Mouse (Mus musculus) neural tube, embryonic 12.5 days (tissue): ENCODE data around the gene Gm2a. TPM values are rescaled to one million over a fixed set of nuclear protein-coding genes. Genes with fewer than 3 reads are reported as not detected.

Experiments used
- ATAC-seq: fragments of 200-750 bp; cut with Nextera tagmentation; 2 replicates; pipeline ENCODE4 v1.8.0; 2017; ENCODE audit warnings: low read depth, mild to moderate bottlenecking, moderate TSS enrichment, moderate library complexity; ENCODE audit not compliant: low FRiP score
- H3K27ac ChIP-seq: fragments of 300-500 bp; sonication (generic); 2 replicates; pipeline ENCODE4 v1.5.1; 2016
- H3K27me3 ChIP-seq: fragments of 300-500 bp; sonication (generic); replicated peaks from 2 replicates; pipeline ENCODE4 v1.6.1; 2016; ENCODE audit warnings: mild to moderate bottlenecking
- H3K36me3 ChIP-seq: fragments of 300-500 bp; sonication (generic); 2 replicates; pipeline ENCODE4 v1.6.1; 2016; ENCODE audit warnings: mild to moderate bottlenecking
- H3K4me1 ChIP-seq: fragments of 300-500 bp; sonication (generic); 2 replicates; pipeline ENCODE4 v1.6.1; 2016
- H3K4me2 ChIP-seq: fragments of 300-500 bp; sonication (generic); replicated peaks from 2 replicates; pipeline ENCODE4 v1.6.1; 2016; ENCODE audit warnings: mild to moderate bottlenecking
- H3K4me3 ChIP-seq: fragments of 300-500 bp; sonication (generic); 2 replicates; pipeline ENCODE4 v1.5.1; 2016
- H3K9ac ChIP-seq: fragments of 300-500 bp; sonication (generic); 2 replicates; pipeline ENCODE4 v1.6.1; 2016; ENCODE audit warnings: mild to moderate bottlenecking
- H3K9me3 ChIP-seq: fragments of 300-500 bp; sonication (generic); 2 replicates; pipeline ENCODE4 v1.6.1; 2016; ENCODE audit warnings: mild to moderate bottlenecking
- WGBS: fragments of 180-500 bp; shearing (Covaris S2); methylation state at CpG from one replicate; pipeline ENCODE4 v1.1.7; 2016; 5-methylcytosine and 5-hydroxymethylcytosine counted together
- polyA plus RNA-seq: library from polyadenylated mRNA; unstranded; fragments of >200 nt; fragmentation: Nextera tagmentation; extraction: Ambion mirVana; gene quantifications from 2 replicates; pipeline ENCODE4 v1.2.1, GENCODE M21; 2016

The Gm2a gene
- polyA plus RNA-seq, 1 experiment from 2014 or later: 15.2 TPM

- Histone ChIP-seq H3K9ac (no peak overlapping the region), H3K4me1 (no peaks in the 10 kb centered on the region), H3K9me3 (peaks cover 10% of the 10 kb centered on the region; the same call in 1 of the 2 replicates), H3K4me3 (no peak overlapping the region), H3K36me3 (no peaks in the 10 kb centered on the region), H3K27me3 (no peaks in the 10 kb centered on the region), H3K27ac (no peak overlapping the region), H3K4me2 (no peak overlapping the region)
- no peak for ATAC-seq
- WGBS: 88% methylated on average over 2 of the region's 2 CpGs
Measured at GRCm38 (mm10) chr11:55117031-55117430, 19.1 kb downstream of the Gm2a start.

- no peak for ATAC-seq
- no peak overlapping the region for H3K4me3 ChIP-seq
- H3K27me3 ChIP-seq: no peaks in the 10 kb centered on the region
- no peaks in the 10 kb centered on the region for H3K36me3 ChIP-seq
- no peak overlapping the region for H3K9ac ChIP-seq
- no peak overlapping the region for H3K27ac ChIP-seq
- H3K9me3 ChIP-seq: peaks cover 10% of the 10 kb centered on the region; the same call in 1 of the 2 replicates
- H3K4me2 ChIP-seq: no peak overlapping the region
- no peaks in the 10 kb centered on the region for H3K4me1 ChIP-seq
Measured at GRCm38 (mm10) chr11:55120279-55120678, 22.4 kb downstream of the Gm2a start.

GRCm38 (mm10) chr11:55120821-55121271 is 22.9 kb downstream of the Gm2a start:
- no peak overlapping the region for H3K9ac ChIP-seq
- no peak overlapping the region for H3K4me2 ChIP-seq
- peaks cover 10% of the 10 kb centered on the region; the same call in 1 of the 2 replicates for H3K9me3 ChIP-seq
- no peak overlapping the region for H3K27ac ChIP-seq
- 86% methylated on average over 8 of the region's 8 CpGs for WGBS
- no peak overlapping the region for H3K4me3 ChIP-seq
- H3K27me3 ChIP-seq: no peaks in the 10 kb centered on the region
- no peak for ATAC-seq
- H3K4me1 ChIP-seq: no peaks in the 10 kb centered on the region
- no peaks in the 10 kb centered on the region for H3K36me3 ChIP-seq

GRCm38 (mm10) chr11:55121430-55121829 is 23.5 kb downstream of the Gm2a start:
- Histone ChIP-seq H3K4me1 (no peaks in the 10 kb centered on the region), H3K4me2 (no peak overlapping the region), H3K4me3 (no peak overlapping the region), H3K36me3 (no peaks in the 10 kb centered on the region), H3K9ac (no peak overlapping the region), H3K27me3 (no peaks in the 10 kb centered on the region), H3K9me3 (peaks cover 10% of the 10 kb centered on the region; the same call in 1 of the 2 replicates), H3K27ac (no peak overlapping the region)
- 85% methylated on average over 1 of the region's 1 CpGs for WGBS
- no peak for ATAC-seq

GRCm38 (mm10) chr11:55126663-55127062 is 28.7 kb downstream of the Gm2a start:
- no peak for ATAC-seq
- Histone ChIP-seq H3K27me3 (no peaks in the 10 kb centered on the region), H3K4me3 (no peak overlapping the region), H3K4me2 (no peak overlapping the region), H3K9me3 (no peaks in the 10 kb centered on the region), H3K27ac (no peak overlapping the region), H3K36me3 (no peaks in the 10 kb centered on the region), H3K4me1 (no peaks in the 10 kb centered on the region), H3K9ac (no peak overlapping the region)
- WGBS: 88% methylated on average over 3 of the region's 3 CpGs

GRCm38 (mm10) chr11:55127937-55128336 is 30.0 kb downstream of the Gm2a start:
- no peak overlapping the region for H3K9ac ChIP-seq
- no peak overlapping the region for H3K27ac ChIP-seq
- H3K4me1 ChIP-seq: no peaks in the 10 kb centered on the region
- H3K36me3 ChIP-seq: no peaks in the 10 kb centered on the region
- no peak overlapping the region for H3K4me3 ChIP-seq
- no peak overlapping the region for H3K4me2 ChIP-seq
- no peaks in the 10 kb centered on the region for H3K27me3 ChIP-seq
- WGBS: 88% methylated on average over 6 of the region's 6 CpGs
- H3K9me3 ChIP-seq: no peaks in the 10 kb centered on the region
- ATAC-seq: no peak

GRCm38 (mm10) chr11:55128411-55128810 is 30.5 kb downstream of the Gm2a start:
- H3K27ac ChIP-seq: no peak overlapping the region
- no peaks in the 10 kb centered on the region for H3K36me3 ChIP-seq
- H3K4me3 ChIP-seq: no peak overlapping the region
- H3K27me3 ChIP-seq: no peaks in the 10 kb centered on the region
- no peak for ATAC-seq
- 75% methylated on average over 3 of the region's 3 CpGs for WGBS
- H3K4me2 ChIP-seq: no peak overlapping the region
- H3K9ac ChIP-seq: no peak overlapping the region
- H3K4me1 ChIP-seq: no peaks in the 10 kb centered on the region
- no peaks in the 10 kb centered on the region for H3K9me3 ChIP-seq

- no peaks in the 10 kb centered on the region for H3K27me3 ChIP-seq
- no peak overlapping the region for H3K4me2 ChIP-seq
- no peaks in the 10 kb centered on the region for H3K9me3 ChIP-seq
- H3K4me1 ChIP-seq: no peaks in the 10 kb centered on the region
- no peak overlapping the region for H3K9ac ChIP-seq
- no peak overlapping the region for H3K4me3 ChIP-seq
- no peak overlapping the region for H3K27ac ChIP-seq
- H3K36me3 ChIP-seq: no peaks in the 10 kb centered on the region
- WGBS: 91% methylated on average over 11 of the region's 11 CpGs
- ATAC-seq: no peak
Measured at GRCm38 (mm10) chr11:55131077-55131742, 33.3 kb downstream of the Gm2a start.

- Histone ChIP-seq H3K27ac (no peak overlapping the region), H3K27me3 (no peaks in the 10 kb centered on the region), H3K9ac (no peak overlapping the region), H3K4me3 (no peak overlapping the region), H3K36me3 (no peaks in the 10 kb centered on the region), H3K4me2 (no peak overlapping the region), H3K9me3 (no peaks in the 10 kb centered on the region), H3K4me1 (no peaks in the 10 kb centered on the region)
- ATAC-seq: no peak
- 82% methylated on average over 1 of the region's 1 CpGs for WGBS
Measured at GRCm38 (mm10) chr11:55131946-55132345, 34.0 kb downstream of the Gm2a start.

GRCm38 (mm10) chr11:55133204-55133603 is 35.3 kb downstream of the Gm2a start:
- Histone ChIP-seq H3K36me3 (no peaks in the 10 kb centered on the region), H3K4me2 (no peak overlapping the region), H3K27ac (no peak overlapping the region), H3K9ac (no peak overlapping the region), H3K4me3 (no peak overlapping the region), H3K9me3 (no peaks in the 10 kb centered on the region), H3K4me1 (no peaks in the 10 kb centered on the region), H3K27me3 (no peaks in the 10 kb centered on the region)
- ATAC-seq: no peak
- 84% methylated on average over 1 of the region's 1 CpGs for WGBS

GRCm38 (mm10) chr11:55134407-55134806 is 36.5 kb downstream of the Gm2a start:
- Histone ChIP-seq H3K4me2 (no peak overlapping the region), H3K36me3 (no peaks in the 10 kb centered on the region), H3K9ac (no peak overlapping the region), H3K4me3 (no peak overlapping the region), H3K27me3 (no peaks in the 10 kb centered on the region), H3K9me3 (no peaks in the 10 kb centered on the region), H3K4me1 (no peaks in the 10 kb centered on the region), H3K27ac (no peak overlapping the region)
- ATAC-seq: no peak
- 85% methylated on average over 1 of the region's 1 CpGs for WGBS

GRCm38 (mm10) chr11:55134871-55135270 is 37.0 kb downstream of the Gm2a start:
- no peak overlapping the region for H3K9ac ChIP-seq
- H3K4me1 ChIP-seq: 0 out of 2 replicates have a peak, but pooled peaks cover 2% of the 10 kb centered on the region
- no peaks in the 10 kb centered on the region for H3K27me3 ChIP-seq
- H3K27ac ChIP-seq: no peak overlapping the region
- H3K4me2 ChIP-seq: no peak overlapping the region
- no peaks in the 10 kb centered on the region for H3K36me3 ChIP-seq
- WGBS: 93% methylated on average over 5 of the region's 5 CpGs
- H3K9me3 ChIP-seq: no peaks in the 10 kb centered on the region
- H3K4me3 ChIP-seq: no peak overlapping the region
- ATAC-seq: no peak
